Mouse (Mus musculus): ENCODE data around the gene Kiz. TPM values are rescaled to one million over a fixed set of nuclear protein-coding genes. Genes with fewer than 3 reads are reported as not detected.

Kiz gene
- total and polyA plus RNA-seq, 2 experiments: 3.7 to 19.7 TPM

- H3K4me1 ChIP-seq (ENCODE audit: control insufficient read depth, insufficient read depth, low read length): peaks cover 10% of the 10 kb centered on the region
- H3K27ac ChIP-seq (replicated peaks; ENCODE audit: insufficient read depth, low read depth, low read length): peak overlapping the region; percentile 66
- WGBS: 12% methylated on average over 7 of the region's 7 CpGs
- TF ChIP-seq POLR2A (IDR thresholded peaks at IDR 0.05; ENCODE audit: extremely low read depth, insufficient read depth, low read length) (no peak), CTCF (IDR thresholded peaks at IDR 0.05; ENCODE audit: low read depth, low read length) (no peak)
- DNase-seq (ENCODE audit: extremely low read depth, low read depth, low spot score): no peak
- H3K36me3 ChIP-seq (ENCODE audit: control insufficient read depth, insufficient read depth, low read length): no peaks in the 10 kb centered on the region
- H3K9ac ChIP-seq (ENCODE audit: low read depth, low read length): peak overlapping the region; percentile 63
- H3K79me2 ChIP-seq (ENCODE audit: control insufficient read depth, insufficient read depth, low read length): peaks cover 10% of the 10 kb centered on the region; the same call in 1 of the 2 replicates
- peak overlapping the region; percentile 85 for H3K4me3 ChIP-seq (ENCODE audit: insufficient read depth, low read depth, low read length)
- H3K27me3 ChIP-seq (ENCODE audit: control insufficient read depth, insufficient read depth, low read length): no peaks in the 10 kb centered on the region
These were observed 156.5 kb downstream of the Kiz start for GRCm38 (mm10) chr2:147012141-147012622.

GRCm38 (mm10) chr2:147012623-147013184, 157.0 kb downstream of the Kiz start, which contains the start of gene Xrn2:
Gene Xrn2, plus strand, starts transcription at chr2:147012996.
- Histone ChIP-seq H3K36me3 (ENCODE audit: control insufficient read depth, insufficient read depth, low read length) (no peaks in the 10 kb centered on the region), H3K9ac (ENCODE audit: low read depth, low read length) (peak within 1 kb of the TSS; percentile 90), H3K4me1 (ENCODE audit: control insufficient read depth, insufficient read depth, low read length) (peaks cover 10% of the 10 kb centered on the region), H3K27me3 (ENCODE audit: control insufficient read depth, insufficient read depth, low read length) (no peaks in the 10 kb centered on the region), H3K4me3 (ENCODE audit: insufficient read depth, low read depth, low read length) (peak within 1 kb of the TSS; percentile 85), H3K79me2 (ENCODE audit: control insufficient read depth, insufficient read depth, low read length) (peaks cover 10% of the 10 kb centered on the region; the same call in 1 of the 2 replicates), H3K27ac (replicated peaks; ENCODE audit: insufficient read depth, low read depth, low read length) (peak within 1 kb of the TSS; percentile 98)
- DNase-seq (ENCODE audit: extremely low read depth, low read depth, low spot score): peak; percentile 85
- WGBS: under 1% methylated on average over 37 of the region's 37 CpGs
- TF ChIP-seq POLR2A (IDR thresholded peaks at IDR 0.05; ENCODE audit: extremely low read depth, insufficient read depth, low read length) (peak; percentile 68; the same call in 1 of the 2 replicates), CTCF (IDR thresholded peaks at IDR 0.05; ENCODE audit: low read depth, low read length) (no peak)

GRCm38 (mm10) chr2:147013194-147013969, 157.7 kb downstream of the Kiz start:
- Histone ChIP-seq H3K27ac (replicated peaks; ENCODE audit: insufficient read depth, low read depth, low read length) (peak overlapping the region; percentile 98), H3K4me1 (ENCODE audit: control insufficient read depth, insufficient read depth, low read length) (peaks cover 10% of the 10 kb centered on the region), H3K9ac (ENCODE audit: low read depth, low read length) (peak overlapping the region; percentile 90), H3K36me3 (ENCODE audit: control insufficient read depth, insufficient read depth, low read length) (no peaks in the 10 kb centered on the region), H3K27me3 (ENCODE audit: control insufficient read depth, insufficient read depth, low read length) (no peaks in the 10 kb centered on the region), H3K4me3 (ENCODE audit: insufficient read depth, low read depth, low read length) (peak overlapping the region; percentile 85), H3K79me2 (ENCODE audit: control insufficient read depth, insufficient read depth, low read length) (peaks cover 10% of the 10 kb centered on the region; the same call in 1 of the 2 replicates)
- under 1% methylated on average over 59 of the region's 59 CpGs for WGBS
- peak; percentile 93 for DNase-seq (ENCODE audit: extremely low read depth, low read depth, low spot score)
- TF ChIP-seq POLR2A (IDR thresholded peaks at IDR 0.05; ENCODE audit: extremely low read depth, insufficient read depth, low read length) (no peak), CTCF (IDR thresholded peaks at IDR 0.05; ENCODE audit: low read depth, low read length) (no peak)

- H3K27me3 ChIP-seq (ENCODE audit: control insufficient read depth, insufficient read depth, low read length): no peaks in the 10 kb centered on the region
- peaks cover 14% of the 10 kb centered on the region; the same call in 1 of the 2 replicates for H3K79me2 ChIP-seq (ENCODE audit: control insufficient read depth, insufficient read depth, low read length)
- H3K4me3 ChIP-seq (ENCODE audit: insufficient read depth, low read depth, low read length): peak overlapping the region; percentile 85
- TF ChIP-seq CTCF (IDR thresholded peaks at IDR 0.05; ENCODE audit: low read depth, low read length) (no peak), POLR2A (IDR thresholded peaks at IDR 0.05; ENCODE audit: extremely low read depth, insufficient read depth, low read length) (no peak)
- H3K4me1 ChIP-seq (ENCODE audit: control insufficient read depth, insufficient read depth, low read length): peaks cover 11% of the 10 kb centered on the region
- peak overlapping the region; percentile 22 for H3K27ac ChIP-seq (replicated peaks; ENCODE audit: insufficient read depth, low read depth, low read length)
- H3K9ac ChIP-seq (ENCODE audit: low read depth, low read length): no peak overlapping the region
- peak; percentile 83 for DNase-seq (ENCODE audit: extremely low read depth, low read depth, low spot score)
- no peaks in the 10 kb centered on the region for H3K36me3 ChIP-seq (ENCODE audit: control insufficient read depth, insufficient read depth, low read length)
- WGBS: 5% methylated on average over 15 of the region's 15 CpGs
These were observed 158.6 kb downstream of the Kiz start for GRCm38 (mm10) chr2:147014101-147014886.

Other genes starting within 250 kb of the Kiz start
- gene Xrn2, start 157.1 kb downstream of the Kiz start, total RNA-seq (2014; rRNA removed): 35.8 and 57.9 TPM in 2 replicates
- 13.5 and 14.5 TPM in 2 replicates for gene Xrn2, start 157.1 kb downstream of the Kiz start, polyA plus RNA-seq (2012; rRNA removed)
- not detected in 2 replicates for gene Nkx2-4, start 229.6 kb downstream of the Kiz start, total RNA-seq (2014; rRNA removed)
- gene Nkx2-4, start 229.6 kb downstream of the Kiz start, polyA plus RNA-seq (2012; rRNA removed): not detected in 2 replicates

All from liver, adult 2 months (tissue).